Mouse (Mus musculus): ENCODE data around the gene Susd2. TPM values are rescaled to one million over a fixed set of nuclear protein-coding genes. Genes with fewer than 3 reads are reported as not detected.

The Susd2 gene
- polyA plus RNA-seq, 1 experiment from 2014 or later, result 11.8 TPM

GRCm38 (mm10) chr10:75669936-75670335 lies 26.1 kb upstream of the Susd2 start:
- Histone ChIP-seq H3K36me3 (peaks cover 5% of the 10 kb centered on the region; the same call in 1 of the 2 replicates), H3K27me3 (replicated peaks) (no peaks in the 10 kb centered on the region), H3K9me3 (no peaks in the 10 kb centered on the region), H3K4me3 (replicated peaks) (no peak overlapping the region), H3K27ac (no peak overlapping the region), H3K9ac (no peak overlapping the region), H3K4me2 (no peak overlapping the region), H3K4me1 (peaks cover 15% of the 10 kb centered on the region)
- 97% methylated on average over 1 of the region's 1 CpGs for WGBS
- no peak for ATAC-seq (ENCODE audit: insufficient read depth, low FRiP score, low read depth)

GRCm38 (mm10) chr10:75667911-75668270 lies 24.1 kb upstream of the Susd2 start:
- H3K4me3 ChIP-seq (replicated peaks), result peak overlapping the region; percentile 78
- peak overlapping the region; percentile 63 for H3K9ac ChIP-seq
- under 1% methylated on average over 23 of the region's 23 CpGs for WGBS
- no peaks in the 10 kb centered on the region for H3K9me3 ChIP-seq
- peak; percentile 59; the same call in 1 of the 2 replicates for ATAC-seq (ENCODE audit: insufficient read depth, low FRiP score, low read depth)
- peak overlapping the region; percentile 92 for H3K4me2 ChIP-seq
- peak overlapping the region; percentile 83 for H3K27ac ChIP-seq
- peaks cover 15% of the 10 kb centered on the region for H3K4me1 ChIP-seq
- H3K36me3 ChIP-seq, result peaks cover 2% of the 10 kb centered on the region; the same call in 1 of the 2 replicates
- H3K27me3 ChIP-seq (replicated peaks), result no peaks in the 10 kb centered on the region

- Histone ChIP-seq H3K36me3 (peaks cover 2% of the 10 kb centered on the region; the same call in 1 of the 2 replicates), H3K9ac (peak overlapping the region; percentile 63), H3K4me1 (peaks cover 15% of the 10 kb centered on the region), H3K27me3 (replicated peaks) (no peaks in the 10 kb centered on the region), H3K27ac (peak overlapping the region; percentile 83), H3K9me3 (no peaks in the 10 kb centered on the region), H3K4me3 (replicated peaks) (peak overlapping the region; percentile 78), H3K4me2 (peak overlapping the region; percentile 92)
- peak; percentile 81 for ATAC-seq (ENCODE audit: insufficient read depth, low FRiP score, low read depth)
- WGBS, result 2% methylated on average over 63 of the region's 63 CpGs
These were observed 23.5 kb upstream of the Susd2 start for GRCm38 (mm10) chr10:75667115-75667910.

- peak overlapping the region; percentile 92 for H3K4me2 ChIP-seq
- H3K9ac ChIP-seq, result peak overlapping the region; percentile 63
- no peaks in the 10 kb centered on the region for H3K27me3 ChIP-seq (replicated peaks)
- H3K27ac ChIP-seq, result peak overlapping the region; percentile 83
- H3K9me3 ChIP-seq, result no peaks in the 10 kb centered on the region
- H3K4me3 ChIP-seq (replicated peaks), result peak overlapping the region; percentile 78
- peaks cover 6% of the 10 kb centered on the region; the same call in 1 of the 2 replicates for H3K36me3 ChIP-seq
- ATAC-seq (ENCODE audit: insufficient read depth, low FRiP score, low read depth), result no peak
- 52% methylated on average over 4 of the region's 4 CpGs for WGBS
- peaks cover 15% of the 10 kb centered on the region for H3K4me1 ChIP-seq
These were observed 22.7 kb upstream of the Susd2 start for GRCm38 (mm10) chr10:75666451-75667030.

- no peak overlapping the region for H3K9ac ChIP-seq
- H3K36me3 ChIP-seq, result peaks cover 8% of the 10 kb centered on the region; the same call in 1 of the 2 replicates
- ATAC-seq (ENCODE audit: insufficient read depth, low FRiP score, low read depth), result no peak
- no peak overlapping the region for H3K4me2 ChIP-seq
- H3K4me3 ChIP-seq (replicated peaks), result no peak overlapping the region
- no peak overlapping the region for H3K27ac ChIP-seq
- WGBS, result 93% methylated on average over 6 of the region's 6 CpGs
- no peaks in the 10 kb centered on the region for H3K27me3 ChIP-seq (replicated peaks)
- no peaks in the 10 kb centered on the region for H3K9me3 ChIP-seq
- H3K4me1 ChIP-seq, result peaks cover 15% of the 10 kb centered on the region
These were observed 21.0 kb upstream of the Susd2 start for GRCm38 (mm10) chr10:75664673-75665270.

GRCm38 (mm10) chr10:75662575-75662974 lies 18.8 kb upstream of the Susd2 start:
- H3K4me3 ChIP-seq (replicated peaks), result no peak overlapping the region
- H3K36me3 ChIP-seq, result peaks cover 18% of the 10 kb centered on the region; the same call in 1 of the 2 replicates
- H3K9ac ChIP-seq, result no peak overlapping the region
- peaks cover 11% of the 10 kb centered on the region for H3K4me1 ChIP-seq
- no peaks in the 10 kb centered on the region for H3K27me3 ChIP-seq (replicated peaks)
- no peak for ATAC-seq (ENCODE audit: insufficient read depth, low FRiP score, low read depth)
- 90% methylated on average over 4 of the region's 4 CpGs for WGBS
- no peaks in the 10 kb centered on the region for H3K9me3 ChIP-seq
- no peak overlapping the region for H3K4me2 ChIP-seq
- no peak overlapping the region for H3K27ac ChIP-seq

GRCm38 (mm10) chr10:75661876-75662275 lies 18.1 kb upstream of the Susd2 start:
- H3K36me3 ChIP-seq, result peaks cover 25% of the 10 kb centered on the region; the same call in 1 of the 2 replicates
- ATAC-seq (ENCODE audit: insufficient read depth, low FRiP score, low read depth), result no peak

GRCm38 (mm10) chr10:75661381-75661780 lies 17.6 kb upstream of the Susd2 start:
- Histone ChIP-seq H3K4me3 (replicated peaks) (no peak overlapping the region), H3K4me1 (peaks cover 4% of the 10 kb centered on the region), H3K9me3 (no peaks in the 10 kb centered on the region), H3K27me3 (replicated peaks) (no peaks in the 10 kb centered on the region), H3K9ac (no peak overlapping the region), H3K36me3 (peaks cover 30% of the 10 kb centered on the region; the same call in 1 of the 2 replicates), H3K4me2 (no peak overlapping the region), H3K27ac (no peak overlapping the region)
- 72% methylated on average over 6 of the region's 6 CpGs for WGBS
- ATAC-seq (ENCODE audit: insufficient read depth, low FRiP score, low read depth), result no peak

More at GRCm38 (mm10) chr10:75661876-75662275, 18.1 kb upstream of the Susd2 start:
- Histone ChIP-seq H3K27ac (no peak overlapping the region), H3K4me3 (replicated peaks) (no peak overlapping the region), H3K9ac (no peak overlapping the region), H3K4me2 (no peak overlapping the region), H3K9me3 (no peaks in the 10 kb centered on the region), H3K4me1 (peaks cover 9% of the 10 kb centered on the region), H3K27me3 (replicated peaks) (no peaks in the 10 kb centered on the region)
- whole genome bisulfite sequencing, result 83% methylated on average over 3 of the region's 3 CpGs

GRCm38 (mm10) chr10:75657772-75658171 lies 14.0 kb upstream of the Susd2 start:
- H3K9ac ChIP-seq, result no peak overlapping the region
- H3K4me1 ChIP-seq, result no peaks in the 10 kb centered on the region
- peaks cover 55% of the 10 kb centered on the region for H3K36me3 ChIP-seq
- no peaks in the 10 kb centered on the region for H3K27me3 ChIP-seq (replicated peaks)
- no peak overlapping the region for H3K27ac ChIP-seq
- no peak for ATAC-seq (ENCODE audit: insufficient read depth, low FRiP score, low read depth)
- WGBS, result 95% methylated on average over 7 of the region's 7 CpGs
- no peaks in the 10 kb centered on the region for H3K9me3 ChIP-seq
- no peak overlapping the region for H3K4me3 ChIP-seq (replicated peaks)
- H3K4me2 ChIP-seq, result no peak overlapping the region

GRCm38 (mm10) chr10:75657165-75657564 lies 13.4 kb upstream of the Susd2 start:
- H3K36me3 ChIP-seq, result peaks cover 61% of the 10 kb centered on the region
- ATAC-seq (ENCODE audit: insufficient read depth, low FRiP score, low read depth), result no peak

GRCm38 (mm10) chr10:75654053-75654452 lies 10.2 kb upstream of the Susd2 start:
- Histone ChIP-seq H3K4me2 (no peak overlapping the region), H3K9ac (no peak overlapping the region), H3K4me3 (replicated peaks) (no peak overlapping the region), H3K36me3 (peaks cover 73% of the 10 kb centered on the region), H3K9me3 (no peaks in the 10 kb centered on the region), H3K27me3 (replicated peaks) (no peaks in the 10 kb centered on the region), H3K4me1 (no peaks in the 10 kb centered on the region), H3K27ac (no peak overlapping the region)
- no peak for ATAC-seq (ENCODE audit: insufficient read depth, low FRiP score, low read depth)
- WGBS, result 86% methylated on average over 4 of the region's 4 CpGs

More at GRCm38 (mm10) chr10:75657165-75657564, 13.4 kb upstream of the Susd2 start:
- no peaks in the 10 kb centered on the region for H3K4me1 ChIP-seq
- WGBS, result 91% methylated on average over 5 of the region's 5 CpGs
- no peak overlapping the region for H3K9ac ChIP-seq
- H3K27ac ChIP-seq, result no peak overlapping the region
- no peaks in the 10 kb centered on the region for H3K9me3 ChIP-seq
- H3K4me2 ChIP-seq, result no peak overlapping the region
- H3K4me3 ChIP-seq (replicated peaks), result no peak overlapping the region
- H3K27me3 ChIP-seq (replicated peaks), result no peaks in the 10 kb centered on the region
